Mouse (Mus musculus): Measurements from ENCODE around the gene Stim1. TPM values are rescaled to one million over a fixed set of nuclear protein-coding genes. Genes with fewer than 3 reads are reported as not detected.

Gene Stim1
- polyA plus RNA-seq, 1 experiment from 2014 or later, result 16.8 TPM

GRCm38 (mm10) chr7:102444301-102444700, 176.7 kb downstream of the Stim1 start:
- Histone ChIP-seq H3K9me3 (replicated peaks) (no peaks in the 10 kb centered on the region), H3K9ac (no peak overlapping the region), H3K4me3 (0 out of 2 replicates have a peak overlapping the region, but pooled peaks have one; percentile 4), H3K4me1 (replicated peaks) (peaks cover 16% of the 10 kb centered on the region), H3K27me3 (replicated peaks) (no peaks in the 10 kb centered on the region; the same call in 1 of the 2 replicates), H3K4me2 (peak overlapping the region; percentile 11), H3K27ac (ENCODE audit: poor library complexity, severe bottlenecking) (no peak overlapping the region), H3K36me3 (peaks cover 39% of the 10 kb centered on the region)
- ATAC-seq (ENCODE audit: insufficient number of reproducible peaks, low FRiP score), result no peak
- WGBS, result 60% methylated on average over 2 of the region's 2 CpGs

GRCm38 (mm10) chr7:102446438-102446837, 178.8 kb downstream of the Stim1 start:
- no peaks in the 10 kb centered on the region for H3K27me3 ChIP-seq (replicated peaks)
- no peaks in the 10 kb centered on the region for H3K9me3 ChIP-seq (replicated peaks)
- no peak overlapping the region for H3K27ac ChIP-seq (ENCODE audit: poor library complexity, severe bottlenecking)
- peaks cover 58% of the 10 kb centered on the region for H3K36me3 ChIP-seq
- no peak overlapping the region for H3K4me3 ChIP-seq
- H3K9ac ChIP-seq, result no peak overlapping the region
- no peak for ATAC-seq (ENCODE audit: insufficient number of reproducible peaks, low FRiP score)
- H3K4me1 ChIP-seq (replicated peaks), result peaks cover 13% of the 10 kb centered on the region
- 95% methylated on average over 9 of the region's 9 CpGs for WGBS
- H3K4me2 ChIP-seq, result no peak overlapping the region

DNA sequence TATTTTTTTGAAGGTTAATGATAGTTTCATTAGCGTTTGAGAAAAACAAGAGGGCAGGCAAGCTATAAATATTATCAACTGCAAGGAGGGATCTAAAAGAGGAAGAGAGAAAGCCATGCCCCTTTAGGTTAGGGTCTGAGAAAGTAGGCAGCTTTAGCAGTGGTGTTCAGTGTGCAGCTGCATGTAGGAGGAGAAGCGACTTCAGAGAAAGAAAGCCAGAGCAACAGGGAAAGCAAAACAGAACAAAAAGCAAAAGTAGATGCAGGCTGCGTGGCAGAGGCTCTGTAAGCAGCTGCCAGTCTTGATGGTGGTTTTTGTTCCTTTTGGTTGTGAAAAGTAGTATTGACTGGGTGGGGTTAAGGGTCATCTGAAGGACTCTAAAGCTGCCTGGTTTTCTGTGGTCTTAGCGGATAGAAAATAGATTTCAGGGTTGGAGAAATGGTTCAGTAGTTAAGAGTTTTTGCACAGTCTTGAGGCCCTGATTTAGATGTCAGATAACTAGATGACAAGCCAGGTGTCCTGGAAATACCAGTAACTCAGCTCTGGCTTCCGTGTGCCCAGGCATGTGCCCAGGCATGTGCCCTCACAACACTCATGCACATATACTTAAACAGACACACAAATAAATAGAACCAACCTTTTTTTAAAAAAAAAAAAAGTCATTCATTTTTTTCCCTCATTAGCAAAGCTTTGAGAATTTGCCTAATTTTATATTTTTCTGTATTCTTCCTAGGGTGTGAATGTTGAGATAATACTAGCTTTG, 191.2 kb downstream of the Stim1 start:
- H3K4me1 ChIP-seq (replicated peaks), result no peaks in the 10 kb centered on the region
- no peak overlapping the region for H3K4me3 ChIP-seq
- no peaks in the 10 kb centered on the region for H3K27me3 ChIP-seq (replicated peaks)
- no peak overlapping the region for H3K9ac ChIP-seq
- ATAC-seq (ENCODE audit: insufficient number of reproducible peaks, low FRiP score), result no peak
- no peaks in the 10 kb centered on the region for H3K9me3 ChIP-seq (replicated peaks)
- peaks cover 85% of the 10 kb centered on the region for H3K36me3 ChIP-seq
- no peak overlapping the region for H3K27ac ChIP-seq (ENCODE audit: poor library complexity, severe bottlenecking)
- H3K4me2 ChIP-seq, result no peak overlapping the region
- 81% methylated on average over 5 of the region's 5 CpGs for WGBS

DNA sequence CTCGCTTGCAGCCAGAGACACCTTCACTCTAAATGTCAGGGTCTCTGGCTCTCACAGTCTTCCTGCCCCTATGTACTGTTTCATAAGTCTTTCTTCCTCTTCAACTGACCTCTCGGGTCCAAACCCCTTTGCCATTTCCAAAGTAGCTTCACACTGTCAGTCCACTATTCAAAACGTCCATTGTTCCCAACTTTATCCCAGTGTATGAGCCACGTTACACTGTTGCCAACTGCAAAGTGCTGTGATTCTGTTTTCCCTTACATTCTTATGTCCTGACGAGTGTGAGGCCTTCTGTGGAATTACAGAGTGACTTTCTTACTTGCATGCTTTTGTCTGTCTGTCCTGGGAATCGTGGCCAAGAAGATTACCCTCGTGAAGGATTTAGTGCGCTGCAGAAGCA, 200.0 kb downstream of the Stim1 start:
- no peaks in the 10 kb centered on the region for H3K9me3 ChIP-seq (replicated peaks)
- no peak overlapping the region for H3K27ac ChIP-seq (ENCODE audit: poor library complexity, severe bottlenecking)
- no peak overlapping the region for H3K4me2 ChIP-seq
- H3K27me3 ChIP-seq (replicated peaks), result no peaks in the 10 kb centered on the region
- ATAC-seq (ENCODE audit: insufficient number of reproducible peaks, low FRiP score), result no peak
- peaks cover 67% of the 10 kb centered on the region for H3K36me3 ChIP-seq
- H3K9ac ChIP-seq, result no peak overlapping the region
- no peaks in the 10 kb centered on the region; the same call in 1 of the 2 replicates for H3K4me1 ChIP-seq (replicated peaks)
- 88% methylated on average over 8 of the region's 8 CpGs for WGBS
- H3K4me3 ChIP-seq, result no peak overlapping the region

DNA sequence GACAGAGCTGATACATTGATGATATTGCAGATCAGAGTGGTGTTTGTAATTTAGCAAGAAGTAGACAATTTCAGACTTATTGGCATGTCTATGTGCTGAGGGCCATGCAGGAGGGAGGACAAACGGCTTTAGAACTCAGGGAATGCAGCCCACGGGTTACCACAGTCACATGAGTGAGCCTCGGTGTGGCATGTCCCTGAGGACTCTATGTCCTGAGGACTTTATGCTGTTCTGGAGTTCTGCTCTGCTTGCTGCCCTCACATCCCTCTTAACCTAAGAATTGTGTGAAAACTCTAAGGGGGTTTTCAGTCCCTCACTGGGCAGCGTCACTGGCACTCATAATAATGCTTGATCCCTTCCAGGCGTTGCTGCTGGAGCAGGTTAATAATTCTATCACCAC, 205.1 kb downstream of the Stim1 start:
- Histone ChIP-seq H3K4me3 (no peak overlapping the region), H3K27me3 (replicated peaks) (no peaks in the 10 kb centered on the region), H3K4me2 (no peak overlapping the region), H3K36me3 (peaks cover 19% of the 10 kb centered on the region), H3K27ac (ENCODE audit: poor library complexity, severe bottlenecking) (no peak overlapping the region), H3K9ac (no peak overlapping the region), H3K9me3 (replicated peaks) (no peaks in the 10 kb centered on the region), H3K4me1 (replicated peaks) (no peaks in the 10 kb centered on the region; the same call in 1 of the 2 replicates)
- 49% methylated on average over 5 of the region's 5 CpGs for WGBS
- ATAC-seq (ENCODE audit: insufficient number of reproducible peaks, low FRiP score), result no peak

DNA sequence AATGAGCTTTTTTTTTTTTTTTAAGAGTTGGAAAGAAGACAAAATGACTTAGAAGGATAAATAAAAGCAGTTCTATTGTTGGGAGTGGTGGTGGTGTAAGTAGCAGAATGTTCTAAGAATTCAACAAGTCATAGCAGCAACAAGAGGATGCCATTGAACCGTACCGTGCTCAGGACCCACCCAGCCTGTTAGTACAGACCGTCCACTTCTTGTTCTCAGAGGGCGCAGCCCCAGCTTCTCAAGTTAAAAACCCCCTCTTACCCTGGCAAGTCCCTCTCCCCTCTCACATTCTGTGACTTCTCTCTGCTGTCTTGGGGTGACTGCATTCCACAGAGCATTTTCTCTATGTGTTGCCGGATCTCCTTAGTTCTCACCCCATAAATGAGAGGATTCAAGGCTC, 209.0 kb downstream of the Stim1 start:
- WGBS, result 92% methylated on average over 5 of the region's 5 CpGs
- H3K27ac ChIP-seq (ENCODE audit: poor library complexity, severe bottlenecking), result no peak overlapping the region
- H3K4me1 ChIP-seq (replicated peaks), result peaks cover 9% of the 10 kb centered on the region
- no peak overlapping the region for H3K4me2 ChIP-seq
- ATAC-seq (ENCODE audit: insufficient number of reproducible peaks, low FRiP score), result no peak
- H3K4me3 ChIP-seq, result no peak overlapping the region
- no peaks in the 10 kb centered on the region for H3K27me3 ChIP-seq (replicated peaks)
- no peaks in the 10 kb centered on the region for H3K36me3 ChIP-seq
- H3K9ac ChIP-seq, result no peak overlapping the region
- H3K9me3 ChIP-seq (replicated peaks), result no peaks in the 10 kb centered on the region

DNA sequence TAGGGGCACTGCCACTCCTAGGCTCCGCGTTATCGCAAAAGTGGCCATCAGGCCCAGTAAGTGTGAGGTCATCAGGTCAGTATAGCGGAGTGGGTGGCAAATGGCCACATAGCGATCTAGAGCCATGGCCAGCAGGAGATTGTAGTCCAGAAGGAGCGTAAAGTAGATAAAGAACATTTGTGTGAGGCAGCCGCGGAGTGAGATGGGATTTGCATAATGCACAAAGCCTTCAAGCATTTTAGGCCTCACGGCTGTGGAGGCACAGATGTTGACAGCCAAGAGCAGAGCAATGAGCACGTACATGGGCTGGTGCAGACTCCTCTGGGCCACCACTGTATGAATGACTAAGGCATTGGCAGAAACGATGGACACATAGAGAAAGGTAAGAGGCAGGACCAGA, 209.8 kb downstream of the Stim1 start:
- Histone ChIP-seq H3K4me2 (no peak overlapping the region), H3K27ac (ENCODE audit: poor library complexity, severe bottlenecking) (no peak overlapping the region), H3K36me3 (no peaks in the 10 kb centered on the region), H3K9ac (no peak overlapping the region), H3K4me3 (no peak overlapping the region), H3K9me3 (replicated peaks) (no peaks in the 10 kb centered on the region), H3K4me1 (replicated peaks) (peaks cover 9% of the 10 kb centered on the region), H3K27me3 (replicated peaks) (no peaks in the 10 kb centered on the region)
- no peak for ATAC-seq (ENCODE audit: insufficient number of reproducible peaks, low FRiP score)
- 65% methylated on average over 11 of the region's 11 CpGs for WGBS

DNA sequence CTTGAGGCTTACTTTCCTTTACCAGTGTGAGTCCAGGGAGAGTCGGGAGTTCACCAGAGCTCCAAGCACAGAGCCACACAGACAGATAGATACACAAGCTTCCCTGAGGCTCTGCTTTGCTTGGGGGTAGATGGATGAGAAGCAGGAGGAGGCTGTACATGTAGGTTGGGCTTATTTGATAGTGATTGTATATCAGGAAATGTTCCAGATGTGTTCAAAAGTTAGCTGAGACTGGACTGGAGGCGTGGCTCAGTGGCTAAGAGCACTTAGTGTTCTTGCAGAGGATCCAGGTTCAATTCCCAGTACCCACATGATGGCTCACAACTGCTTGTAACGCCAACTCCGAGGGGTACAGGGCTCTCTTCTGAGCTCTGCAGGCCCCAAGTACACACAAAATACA, 210.8 kb downstream of the Stim1 start:
- 87% methylated on average over 4 of the region's 4 CpGs for WGBS
- no peak overlapping the region for H3K27ac ChIP-seq (ENCODE audit: poor library complexity, severe bottlenecking)
- peaks cover 12% of the 10 kb centered on the region for H3K4me1 ChIP-seq (replicated peaks)
- H3K9ac ChIP-seq, result no peak overlapping the region
- no peaks in the 10 kb centered on the region for H3K9me3 ChIP-seq (replicated peaks)
- H3K27me3 ChIP-seq (replicated peaks), result no peaks in the 10 kb centered on the region
- no peak for ATAC-seq (ENCODE audit: insufficient number of reproducible peaks, low FRiP score)
- H3K4me2 ChIP-seq, result no peak overlapping the region
- H3K4me3 ChIP-seq, result no peak overlapping the region
- H3K36me3 ChIP-seq, result no peaks in the 10 kb centered on the region

DNA sequence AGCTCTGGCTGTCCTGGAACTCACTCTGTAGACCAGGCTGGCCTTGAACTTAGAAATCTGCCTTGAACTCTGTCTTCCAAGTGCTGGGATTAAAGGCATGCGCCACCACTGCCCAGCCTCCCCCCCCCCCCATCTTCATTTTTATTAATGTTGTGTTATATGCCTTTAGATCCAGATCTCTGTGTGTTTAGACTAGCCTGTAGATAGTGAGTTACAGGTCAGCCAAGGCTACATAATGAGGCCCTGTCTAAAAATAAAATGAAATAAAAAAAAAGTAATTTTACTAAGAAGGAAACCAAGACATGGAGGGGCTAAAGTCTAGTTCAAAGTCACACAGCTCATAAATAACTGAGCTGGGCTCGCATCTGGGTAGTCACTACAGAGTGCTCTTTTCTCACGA, 211.3 kb downstream of the Stim1 start:
- 79% methylated on average over 3 of the region's 3 CpGs for WGBS
- Histone ChIP-seq H3K4me1 (replicated peaks) (peaks cover 12% of the 10 kb centered on the region), H3K36me3 (no peaks in the 10 kb centered on the region), H3K4me2 (no peak overlapping the region), H3K9me3 (replicated peaks) (no peaks in the 10 kb centered on the region), H3K4me3 (no peak overlapping the region), H3K27ac (ENCODE audit: poor library complexity, severe bottlenecking) (no peak overlapping the region), H3K9ac (no peak overlapping the region), H3K27me3 (replicated peaks) (no peaks in the 10 kb centered on the region)
- ATAC-seq (ENCODE audit: insufficient number of reproducible peaks, low FRiP score), result no peak

GRCm38 (mm10) chr7:102479368-102480078, 211.9 kb downstream of the Stim1 start:
- Histone ChIP-seq H3K36me3 (no peaks in the 10 kb centered on the region), H3K4me1 (replicated peaks) (peaks cover 16% of the 10 kb centered on the region), H3K27ac (ENCODE audit: poor library complexity, severe bottlenecking) (no peak overlapping the region), H3K9ac (no peak overlapping the region), H3K4me3 (no peak overlapping the region), H3K4me2 (no peak overlapping the region), H3K9me3 (replicated peaks) (no peaks in the 10 kb centered on the region), H3K27me3 (replicated peaks) (no peaks in the 10 kb centered on the region)
- WGBS, result 52% methylated on average over 5 of the region's 5 CpGs
- no peak for ATAC-seq (ENCODE audit: insufficient number of reproducible peaks, low FRiP score)

DNA sequence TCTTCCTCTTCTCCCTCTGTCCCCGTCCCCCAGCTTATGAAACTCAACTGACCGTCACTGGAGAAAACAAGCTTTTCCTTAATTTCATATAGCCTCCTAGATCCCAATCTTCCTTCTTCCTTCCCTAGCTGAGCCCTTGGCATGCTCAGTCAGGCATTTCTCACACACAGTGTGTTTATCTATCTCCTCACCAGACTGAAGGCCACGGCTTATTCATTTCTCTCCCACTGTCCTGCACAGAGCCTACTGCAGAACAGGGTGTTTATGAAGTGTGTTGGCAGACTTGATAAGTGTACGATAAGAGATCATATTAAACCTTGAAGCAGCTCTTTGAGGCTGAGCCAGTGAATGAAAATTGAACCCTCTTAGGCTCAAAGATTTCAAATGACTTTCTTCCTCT, 213.2 kb downstream of the Stim1 start:
- Histone ChIP-seq H3K27ac (ENCODE audit: poor library complexity, severe bottlenecking) (no peak overlapping the region), H3K9ac (no peak overlapping the region), H3K9me3 (replicated peaks) (no peaks in the 10 kb centered on the region), H3K4me1 (replicated peaks) (peaks cover 16% of the 10 kb centered on the region), H3K4me2 (no peak overlapping the region), H3K36me3 (no peaks in the 10 kb centered on the region), H3K4me3 (no peak overlapping the region), H3K27me3 (replicated peaks) (no peaks in the 10 kb centered on the region)
- WGBS, result 67% methylated on average over 4 of the region's 4 CpGs
- ATAC-seq (ENCODE audit: insufficient number of reproducible peaks, low FRiP score), result no peak

Measured in heart, embryonic 12.5 days (tissue).